Mouse (Mus musculus) testis, adult 2 months (tissue): ENCODE measurements around the gene Cbl. TPM values are rescaled to one million over a fixed set of nuclear protein-coding genes. Genes with fewer than 3 reads are reported as not detected.
A peak's percentile ranks its signal among the peaks of the same experiment; 100 is the strongest.

Experiments used
- H3K27ac ChIP-seq: fragments of 200-500 bp; 2 replicates; pipeline ENCODE4 v1.5.1; 2012; ENCODE audit warnings: low read depth, low read length; ENCODE audit not compliant: control insufficient read depth, insufficient read depth
- H3K27me3 ChIP-seq: fragments of 200-500 bp; 2 replicates; pipeline ENCODE4 v1.6.1; 2012; ENCODE audit warnings: mild to moderate bottlenecking, low read length, moderate library complexity; ENCODE audit not compliant: control insufficient read depth, insufficient read depth
- H3K36me3 ChIP-seq: fragments of 200-500 bp; 2 replicates; pipeline ENCODE4 v1.6.1; 2012; ENCODE audit warnings: mild to moderate bottlenecking, low read length; ENCODE audit not compliant: control insufficient read depth, insufficient read depth
- H3K4me1 ChIP-seq: fragments of 200-500 bp; 2 replicates; pipeline ENCODE4 v1.6.1; 2012; ENCODE audit warnings: low read length; ENCODE audit not compliant: control insufficient read depth, insufficient read depth
- H3K4me3 ChIP-seq: fragments of 200-500 bp; 2 replicates; pipeline ENCODE4 v1.5.1; 2012; ENCODE audit warnings: low read depth, mild to moderate bottlenecking, low read length, moderate library complexity, mixed read lengths; ENCODE audit not compliant: control insufficient read depth
- CTCF ChIP-seq: fragments of 200-500 bp; IDR thresholded peaks from 2 replicates; pipeline ENCODE4 v1.5.1; 2012; ENCODE audit warnings: low read depth, mild to moderate bottlenecking, inconsistent platforms, low read length, moderate library complexity; ENCODE audit not compliant: control insufficient read depth, insufficient read depth, insufficient replicate concordance
- POLR2A ChIP-seq: fragments of 200-500 bp; IDR thresholded peaks from 2 replicates; pipeline ENCODE4 v1.6.1; 2012; ENCODE audit warnings: low read depth, mild to moderate bottlenecking, inconsistent platforms, low read length, moderate library complexity; ENCODE audit not compliant: control insufficient read depth
- polyA plus RNA-seq: library from polyadenylated mRNA; depleted of rRNA; stranded (reverse); fragments of >200 nt; gene quantifications from 2 replicates; pipeline ENCODE4 v1.2.3, GENCODE M21; 2012

The Cbl gene
- polyA plus RNA-seq, 1 experiment: 47.9 TPM

- Histone ChIP-seq H3K36me3 (no peaks in the 10 kb centered on the region), H3K27ac (no peak overlapping the region), H3K4me3 (no peak overlapping the region), H3K27me3 (no peaks in the 10 kb centered on the region), H3K4me1 (peaks cover 36% of the 10 kb centered on the region)
- no peak for TF ChIP-seq CTCF
Measured at GRCm38 (mm10) chr9:44132200-44132599, 101.6 kb downstream of the Cbl start.

- TF ChIP-seq CTCF (no peak), POLR2A (no peak)
- Histone ChIP-seq H3K27me3 (no peaks in the 10 kb centered on the region), H3K4me3 (no peak overlapping the region), H3K36me3 (no peaks in the 10 kb centered on the region), H3K27ac (no peak overlapping the region), H3K4me1 (peaks cover 35% of the 10 kb centered on the region)
Measured at GRCm38 (mm10) chr9:44131276-44131590, 102.6 kb downstream of the Cbl start.

- H3K4me3 ChIP-seq: no peak overlapping the region; the same call in none of the 2 replicates
- TF ChIP-seq POLR2A (no peak), CTCF (no peak)
- no peaks in the 10 kb centered on the region for H3K27me3 ChIP-seq
- no peaks in the 10 kb centered on the region for H3K36me3 ChIP-seq
- no peak overlapping the region; the same call in 1 of the 2 replicates for H3K27ac ChIP-seq
- H3K4me1 ChIP-seq: peaks cover 33% of the 10 kb centered on the region
Measured at GRCm38 (mm10) chr9:44130581-44131275, 103.1 kb downstream of the Cbl start.

- Histone ChIP-seq H3K27ac (peak overlapping the region; percentile 63; the same call in 1 of the 2 replicates), H3K4me1 (peaks cover 28% of the 10 kb centered on the region)
Measured at GRCm38 (mm10) chr9:44130034-44130433, 103.8 kb downstream of the Cbl start.

GRCm38 (mm10) chr9:44129633-44130032 lies 104.2 kb downstream of the Cbl start:
- peaks cover 24% of the 10 kb centered on the region for H3K4me1 ChIP-seq
- H3K27me3 ChIP-seq: no peaks in the 10 kb centered on the region
- peak overlapping the region; percentile 63; the same call in 1 of the 2 replicates for H3K27ac ChIP-seq
- H3K36me3 ChIP-seq: no peaks in the 10 kb centered on the region
- TF ChIP-seq CTCF (no peak), POLR2A (no peak; the same call in 1 of the 2 replicates)
- peak overlapping the region; percentile 57 for H3K4me3 ChIP-seq

More at GRCm38 (mm10) chr9:44130034-44130433, 103.8 kb downstream of the Cbl start:
- H3K36me3 ChIP-seq: no peaks in the 10 kb centered on the region
- TF ChIP-seq CTCF: no peak
- peak; percentile 11; the same call in 1 of the 2 replicates for TF ChIP-seq POLR2A
- no peaks in the 10 kb centered on the region for H3K27me3 ChIP-seq
- H3K4me3 ChIP-seq: peak overlapping the region; percentile 57

- TF ChIP-seq CTCF: no peak
- no peak for TF ChIP-seq POLR2A
- H3K4me1 ChIP-seq: peaks cover 16% of the 10 kb centered on the region
- no peak overlapping the region for H3K27ac ChIP-seq
- H3K36me3 ChIP-seq: no peaks in the 10 kb centered on the region
- H3K27me3 ChIP-seq: no peaks in the 10 kb centered on the region
- no peak overlapping the region for H3K4me3 ChIP-seq
Measured at GRCm38 (mm10) chr9:44127351-44127801, 106.5 kb downstream of the Cbl start.

GRCm38 (mm10) chr9:44126746-44127145 lies 107.1 kb downstream of the Cbl start:
- Histone ChIP-seq H3K27me3 (no peaks in the 10 kb centered on the region), H3K4me1 (peaks cover 16% of the 10 kb centered on the region), H3K4me3 (no peak overlapping the region), H3K36me3 (no peaks in the 10 kb centered on the region), H3K27ac (no peak overlapping the region)
- TF ChIP-seq CTCF: no peak
- TF ChIP-seq POLR2A: no peak

GRCm38 (mm10) chr9:44125546-44126428 lies 108.1 kb downstream of the Cbl start:
- H3K4me1 ChIP-seq: peaks cover 13% of the 10 kb centered on the region
- TF ChIP-seq CTCF (peak; percentile 81; the same call in 1 of the 2 replicates), POLR2A (no peak)
- H3K27me3 ChIP-seq: no peaks in the 10 kb centered on the region
- H3K27ac ChIP-seq: no peak overlapping the region
- H3K36me3 ChIP-seq: no peaks in the 10 kb centered on the region
- no peak overlapping the region for H3K4me3 ChIP-seq
